Mouse (Mus musculus): ENCODE data around the gene Haus4. TPM values are rescaled to one million over a fixed set of nuclear protein-coding genes. Genes with fewer than 3 reads are reported as not detected.

Gene Haus4
- polyA plus RNA-seq (2014; fragmentation: Nextera tagmentation; extraction: Ambion mirVana) = 40.4 and 44.3 TPM in 2 replicates

- WGBS = 1% methylated on average over 60 of the region's 76 CpGs
- peak within 1 kb of the TSS; percentile 95 for H3K4me2 ChIP-seq (ENCODE audit: low read depth, low read length)
- DNase-seq (ENCODE audit: low spot score) (peak; percentile 92), ATAC-seq (ENCODE audit: low read depth) (peak; percentile 95)
- peak within 1 kb of the TSS; percentile 67 for H3K4me3 ChIP-seq (ENCODE audit: low read depth, low read length)
- peak within 1 kb of the TSS; percentile 90 for H3K27ac ChIP-seq (replicated peaks; ENCODE audit: low read depth, low read length)
- no peaks in the 10 kb centered on the region for H3K9me3 ChIP-seq (ENCODE audit: control insufficient read depth, low read length)
- peaks cover 6% of the 10 kb centered on the region for H3K4me1 ChIP-seq (ENCODE audit: control insufficient read depth, insufficient read depth, low read length)
- H3K27me3 ChIP-seq (replicated peaks; ENCODE audit: control insufficient read depth, insufficient read depth, low read length) = no peaks in the 10 kb centered on the region
- H3K9ac ChIP-seq (ENCODE audit: low read depth, low read length) = peak within 1 kb of the TSS; percentile 88
- peaks cover 17% of the 10 kb centered on the region for H3K36me3 ChIP-seq (ENCODE audit: control insufficient read depth, insufficient read depth, low read length)
Measured at GRCm38 (mm10) chr14:54553975-54554769, at the start of gene Haus4. Gene Haus4 (minus strand): TSS chr14:54554616.

DNA sequence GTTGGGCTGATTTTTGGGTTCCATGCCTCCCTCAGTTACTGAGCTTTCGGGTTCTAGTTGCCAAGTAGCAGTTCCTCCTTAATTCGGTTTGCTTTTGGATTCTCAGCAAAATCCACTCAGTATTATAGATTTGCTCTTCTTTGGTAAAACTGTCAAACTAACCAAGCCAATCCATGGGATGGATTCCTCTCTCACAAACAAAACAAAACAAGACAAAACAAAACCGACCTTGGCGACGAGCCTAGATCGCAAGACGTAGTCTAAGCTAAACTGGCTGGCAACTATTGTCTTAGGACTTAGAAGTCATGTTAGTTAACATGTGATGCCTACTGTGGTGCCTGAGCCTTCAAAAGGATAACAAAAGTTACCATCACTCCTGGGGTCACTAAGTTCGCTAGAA is 49.3 kb upstream of the Haus4 start:
- H3K9me3 ChIP-seq (ENCODE audit: control insufficient read depth, low read length) = no peaks in the 10 kb centered on the region
- peak overlapping the region; percentile 87; the same call in 1 of the 2 replicates for H3K9ac ChIP-seq (ENCODE audit: low read depth, low read length)
- peak overlapping the region; percentile 94 for H3K27ac ChIP-seq (replicated peaks; ENCODE audit: low read depth, low read length)
- H3K4me2 ChIP-seq (ENCODE audit: low read depth, low read length) = peak overlapping the region; percentile 54
- peak overlapping the region; percentile 62 for H3K4me3 ChIP-seq (ENCODE audit: low read depth, low read length)
- H3K27me3 ChIP-seq (replicated peaks; ENCODE audit: control insufficient read depth, insufficient read depth, low read length) = no peaks in the 10 kb centered on the region
- 80% methylated on average over 8 of the region's 8 CpGs for WGBS
- DNase-seq (ENCODE audit: low spot score) (no peak), ATAC-seq (ENCODE audit: low read depth) (no peak)
- peaks cover 17% of the 10 kb centered on the region for H3K4me1 ChIP-seq (ENCODE audit: control insufficient read depth, insufficient read depth, low read length)
- H3K36me3 ChIP-seq (ENCODE audit: control insufficient read depth, insufficient read depth, low read length) = no peaks in the 10 kb centered on the region

- under 1% methylated on average over 44 of the region's 46 CpGs for WGBS
- DNase-seq (ENCODE audit: low spot score) (peak; percentile 99), ATAC-seq (ENCODE audit: low read depth) (peak; percentile 99)
- peak overlapping the region; percentile 54 for H3K4me2 ChIP-seq (ENCODE audit: low read depth, low read length)
- H3K4me3 ChIP-seq (ENCODE audit: low read depth, low read length) = peak overlapping the region; percentile 62
- peak overlapping the region; percentile 87 for H3K9ac ChIP-seq (ENCODE audit: low read depth, low read length)
- H3K27ac ChIP-seq (replicated peaks; ENCODE audit: low read depth, low read length) = peak overlapping the region; percentile 94
- peaks cover 17% of the 10 kb centered on the region for H3K4me1 ChIP-seq (ENCODE audit: control insufficient read depth, insufficient read depth, low read length)
- H3K9me3 ChIP-seq (ENCODE audit: control insufficient read depth, low read length) = no peaks in the 10 kb centered on the region
- H3K36me3 ChIP-seq (ENCODE audit: control insufficient read depth, insufficient read depth, low read length) = no peaks in the 10 kb centered on the region
- no peaks in the 10 kb centered on the region for H3K27me3 ChIP-seq (replicated peaks; ENCODE audit: control insufficient read depth, insufficient read depth, low read length)
Measured at GRCm38 (mm10) chr14:54603038-54603654, 48.7 kb upstream of the Haus4 start.

- H3K27me3 ChIP-seq (replicated peaks; ENCODE audit: control insufficient read depth, insufficient read depth, low read length) = no peaks in the 10 kb centered on the region
- H3K4me1 ChIP-seq (ENCODE audit: control insufficient read depth, insufficient read depth, low read length) = peaks cover 17% of the 10 kb centered on the region
- no peak for ATAC-seq (ENCODE audit: low read depth)
- peak overlapping the region; percentile 87 for H3K9ac ChIP-seq (ENCODE audit: low read depth, low read length)
- peak; percentile 35 for DNase-seq (ENCODE audit: low spot score)
- H3K27ac ChIP-seq (replicated peaks; ENCODE audit: low read depth, low read length) = peak overlapping the region; percentile 94
- 36% methylated on average over 4 of the region's 4 CpGs for WGBS
- peak overlapping the region; percentile 62 for H3K4me3 ChIP-seq (ENCODE audit: low read depth, low read length)
- peak overlapping the region; percentile 54 for H3K4me2 ChIP-seq (ENCODE audit: low read depth, low read length)
- H3K9me3 ChIP-seq (ENCODE audit: control insufficient read depth, low read length) = no peaks in the 10 kb centered on the region
- no peaks in the 10 kb centered on the region for H3K36me3 ChIP-seq (ENCODE audit: control insufficient read depth, insufficient read depth, low read length)
Measured at GRCm38 (mm10) chr14:54602613-54603012, 48.2 kb upstream of the Haus4 start.

DNA sequence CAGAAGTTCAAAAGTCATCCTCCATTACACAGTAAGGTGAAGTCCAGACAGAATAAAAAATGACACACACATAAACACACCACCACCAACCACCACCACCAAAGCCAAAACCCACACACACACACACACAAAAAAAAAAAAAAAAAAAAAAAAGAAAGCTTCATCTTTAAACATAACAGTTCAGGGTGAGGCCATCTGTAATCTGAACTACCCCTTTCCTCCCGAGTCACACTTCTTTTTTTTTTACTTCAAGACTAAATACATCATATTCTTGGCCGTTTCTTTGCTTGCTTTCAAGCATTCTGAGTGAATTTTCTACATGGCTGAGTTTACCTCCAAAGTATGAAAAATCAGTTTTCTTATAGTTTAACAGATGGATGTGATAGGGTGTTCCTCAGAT is 47.2 kb upstream of the Haus4 start:
- no peak overlapping the region for H3K4me2 ChIP-seq (ENCODE audit: low read depth, low read length)
- no peaks in the 10 kb centered on the region for H3K9me3 ChIP-seq (ENCODE audit: control insufficient read depth, low read length)
- no peak overlapping the region for H3K4me3 ChIP-seq (ENCODE audit: low read depth, low read length)
- H3K36me3 ChIP-seq (ENCODE audit: control insufficient read depth, insufficient read depth, low read length) = no peaks in the 10 kb centered on the region
- no peak overlapping the region for H3K9ac ChIP-seq (ENCODE audit: low read depth, low read length)
- peaks cover 17% of the 10 kb centered on the region for H3K4me1 ChIP-seq (ENCODE audit: control insufficient read depth, insufficient read depth, low read length)
- no peak for DNase-seq (ENCODE audit: low spot score)
- no peak for ATAC-seq (ENCODE audit: low read depth)
- H3K27me3 ChIP-seq (replicated peaks; ENCODE audit: control insufficient read depth, insufficient read depth, low read length) = no peaks in the 10 kb centered on the region
- no peak overlapping the region for H3K27ac ChIP-seq (replicated peaks; ENCODE audit: low read depth, low read length)
- WGBS = 45% methylated on average over 2 of the region's 2 CpGs

GRCm38 (mm10) chr14:54597084-54597483 is 42.7 kb upstream of the Haus4 start:
- no peak overlapping the region for H3K4me3 ChIP-seq (ENCODE audit: low read depth, low read length)
- ATAC-seq (ENCODE audit: low read depth) (no peak), DNase-seq (ENCODE audit: low spot score) (no peak)
- peaks cover 18% of the 10 kb centered on the region for H3K36me3 ChIP-seq (ENCODE audit: control insufficient read depth, insufficient read depth, low read length)
- 80% methylated on average over 7 of the region's 7 CpGs for WGBS
- H3K27ac ChIP-seq (replicated peaks; ENCODE audit: low read depth, low read length) = no peak overlapping the region
- H3K27me3 ChIP-seq (replicated peaks; ENCODE audit: control insufficient read depth, insufficient read depth, low read length) = no peaks in the 10 kb centered on the region
- H3K4me2 ChIP-seq (ENCODE audit: low read depth, low read length) = no peak overlapping the region
- H3K4me1 ChIP-seq (ENCODE audit: control insufficient read depth, insufficient read depth, low read length) = no peaks in the 10 kb centered on the region
- no peaks in the 10 kb centered on the region for H3K9me3 ChIP-seq (ENCODE audit: control insufficient read depth, low read length)
- no peak overlapping the region for H3K9ac ChIP-seq (ENCODE audit: low read depth, low read length)

- WGBS = 67% methylated on average over 27 of the region's 28 CpGs
Measured at GRCm38 (mm10) chr14:54594631-54595414, 40.4 kb upstream of the Haus4 start.

DNA sequence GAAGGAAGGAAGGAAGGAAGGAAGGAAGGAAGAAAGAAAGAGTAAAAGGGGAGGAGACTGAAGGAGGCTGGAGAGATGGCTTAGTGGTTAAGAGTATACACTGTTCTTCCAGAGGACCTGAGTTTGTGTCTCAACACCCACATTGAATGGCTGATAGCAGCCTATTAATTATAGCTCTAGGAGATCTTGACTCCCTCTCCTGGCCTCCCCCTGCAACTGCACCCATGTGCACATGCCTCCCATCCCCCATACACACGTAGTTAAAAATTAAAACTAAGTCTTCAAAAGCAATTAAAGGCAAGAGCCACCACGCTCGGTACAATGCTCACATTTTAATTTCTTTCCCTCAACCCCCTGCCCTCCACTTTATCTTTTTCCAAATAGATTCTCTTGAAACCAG is 39.6 kb upstream of the Haus4 start:
- H3K9ac ChIP-seq (ENCODE audit: low read depth, low read length) = no peak overlapping the region
- ATAC-seq (ENCODE audit: low read depth) (no peak), DNase-seq (ENCODE audit: low spot score) (no peak)
- no peaks in the 10 kb centered on the region for H3K27me3 ChIP-seq (replicated peaks; ENCODE audit: control insufficient read depth, insufficient read depth, low read length)
- WGBS = 93% methylated on average over 3 of the region's 3 CpGs
- H3K27ac ChIP-seq (replicated peaks; ENCODE audit: low read depth, low read length) = no peak overlapping the region
- no peaks in the 10 kb centered on the region for H3K4me1 ChIP-seq (ENCODE audit: control insufficient read depth, insufficient read depth, low read length)
- no peak overlapping the region for H3K4me3 ChIP-seq (ENCODE audit: low read depth, low read length)
- H3K4me2 ChIP-seq (ENCODE audit: low read depth, low read length) = no peak overlapping the region
- peaks cover 18% of the 10 kb centered on the region for H3K36me3 ChIP-seq (ENCODE audit: control insufficient read depth, insufficient read depth, low read length)
- no peaks in the 10 kb centered on the region for H3K9me3 ChIP-seq (ENCODE audit: control insufficient read depth, low read length)

More at GRCm38 (mm10) chr14:54594631-54595414, 40.4 kb upstream of the Haus4 start:
- no peak overlapping the region for H3K4me2 ChIP-seq (ENCODE audit: low read depth, low read length)
- no peaks in the 10 kb centered on the region for H3K9me3 ChIP-seq (ENCODE audit: control insufficient read depth, low read length)
- no peaks in the 10 kb centered on the region for H3K4me1 ChIP-seq (ENCODE audit: control insufficient read depth, insufficient read depth, low read length)
- ATAC-seq (ENCODE audit: low read depth) = no peak
- H3K9ac ChIP-seq (ENCODE audit: low read depth, low read length) = peak overlapping the region; percentile 42; the same call in 1 of the 2 replicates
- no peak for DNase-seq (ENCODE audit: low spot score)
- no peak overlapping the region for H3K27ac ChIP-seq (replicated peaks; ENCODE audit: low read depth, low read length)
- H3K27me3 ChIP-seq (replicated peaks; ENCODE audit: control insufficient read depth, insufficient read depth, low read length) = no peaks in the 10 kb centered on the region
- peaks cover 18% of the 10 kb centered on the region for H3K36me3 ChIP-seq (ENCODE audit: control insufficient read depth, insufficient read depth, low read length)
- H3K4me3 ChIP-seq (ENCODE audit: low read depth, low read length) = no peak overlapping the region
